Mouse (Mus musculus) testis, adult 2 months (tissue): Measurements from ENCODE around the gene Kalrn.

Experiments
- CTCF ChIP-seq: fragments of 200-500 bp; IDR thresholded peaks from 2 replicates; pipeline ENCODE4 v1.5.1; 2012; ENCODE audit warnings: low read depth, mild to moderate bottlenecking, inconsistent platforms, low read length, moderate library complexity; ENCODE audit not compliant: control insufficient read depth, insufficient read depth, insufficient replicate concordance
- POLR2A ChIP-seq: fragments of 200-500 bp; IDR thresholded peaks from 2 replicates; pipeline ENCODE4 v1.6.1; 2012; ENCODE audit warnings: low read depth, mild to moderate bottlenecking, inconsistent platforms, low read length, moderate library complexity; ENCODE audit not compliant: control insufficient read depth

DNA sequence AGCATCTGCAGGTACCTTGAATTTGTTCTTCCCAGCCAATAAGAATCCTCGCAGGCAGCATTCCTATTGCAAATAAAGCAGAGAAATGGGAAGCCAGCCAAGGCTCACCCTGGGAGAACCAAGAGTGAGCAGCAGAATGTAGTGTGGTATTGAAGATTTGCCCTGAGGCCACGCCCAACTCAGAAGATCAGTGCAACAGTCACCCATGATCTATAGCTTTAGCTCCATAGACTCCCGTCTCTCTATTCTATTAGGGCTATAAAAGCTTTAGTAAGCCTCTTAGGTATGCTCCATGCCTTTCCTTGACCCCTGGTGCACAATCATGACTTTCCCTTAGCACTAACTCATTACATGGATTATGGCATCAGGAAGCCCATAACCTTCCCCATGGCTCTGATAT lies 155.9 kb downstream of the Kalrn start:
- TF ChIP-seq POLR2A (no peak), CTCF (no peak)
